Mouse (Mus musculus) heart, postnatal 10 days (tissue): ENCODE measurements around the gene 4930558K02Rik. TPM values are rescaled to one million over a fixed set of nuclear protein-coding genes. Genes with fewer than 3 reads are reported as not detected.

ENCODE experiments used
- DNase-seq, 2 experiments: peaks; one replicate each; pipeline ENCODE4 v3.0.0; 2021
- intact Hi-C: fragments of 180-260 bp; cut with DNase I; formaldehyde crosslinking; loops from one replicate; pipeline ENCODE4 v1.15.1; 2025
- total RNA-seq, 2 experiments: library from RNA; stranded (reverse); gene quantifications; 2 replicates each; pipeline ENCODE4 v1.2.3; 2021

The 4930558K02Rik gene
- total RNA-seq, 2 experiments from 2014 or later = not detected

- no peak for DNase-seq
- intact Hi-C loops = loop anchor here (1.0 kb wide), 2 partner anchors 277 to 314 kb away; no protein-coding TSS in a partner anchor
These were observed 19.9 kb upstream of the 4930558K02Rik start for GRCm38 (mm10) chr1:161999338-161999737.

GRCm38 (mm10) chr1:161998781-161999180 lies 19.3 kb upstream of the 4930558K02Rik start:
- DNase-seq = no peak
- intact Hi-C loops = loop anchor here (1.0 kb wide), 2 partner anchors 278 to 315 kb away; no protein-coding TSS in a partner anchor

GRCm38 (mm10) chr1:161992389-161992788 lies 13.0 kb upstream of the 4930558K02Rik start:
- no peak for DNase-seq
- intact Hi-C loops = no loop called here

- intact Hi-C loops = no loop called here
- no peak for DNase-seq
These were observed 12.4 kb upstream of the 4930558K02Rik start for GRCm38 (mm10) chr1:161991846-161992245.

GRCm38 (mm10) chr1:161990684-161991578 lies 11.5 kb upstream of the 4930558K02Rik start:
- intact Hi-C loops = no loop called here
- no peak for DNase-seq

GRCm38 (mm10) chr1:161983979-161984566 lies 4.6 kb upstream of the 4930558K02Rik start:
- DNase-seq = peak; percentile 71
- intact Hi-C loops = no loop called here

GRCm38 (mm10) chr1:161983451-161983850 lies 4.0 kb upstream of the 4930558K02Rik start:
- peak; percentile 33 to 39 for DNase-seq
- intact Hi-C loops = no loop called here

- intact Hi-C loops = no loop called here
- DNase-seq = no peak
These were observed 1.3 kb upstream of the 4930558K02Rik start for GRCm38 (mm10) chr1:161980626-161981298.

- no peak for DNase-seq
- intact Hi-C loops = no loop called here
These were observed 610 bp upstream of the 4930558K02Rik start for GRCm38 (mm10) chr1:161980046-161980445.

- intact Hi-C loops = loop anchor here (5.0 to 10.0 kb wide), 2 partner anchors 231 to 573 kb away; no protein-coding TSS in a partner anchor
- DNase-seq = no peak
These were observed 1.2 kb downstream of the 4930558K02Rik start for GRCm38 (mm10) chr1:161978173-161978700.

GRCm38 (mm10) chr1:161977331-161977730 lies 2.1 kb downstream of the 4930558K02Rik start:
- no peak for DNase-seq
- intact Hi-C loops = loop anchor here (2.0 to 10.0 kb wide), 3 partner anchors 230 to 573 kb away; no protein-coding TSS in a partner anchor

GRCm38 (mm10) chr1:161976255-161977182 lies 2.9 kb downstream of the 4930558K02Rik start:
- DNase-seq = peak; percentile 86 to 90
- intact Hi-C loops = loop anchor here (2.0 to 10.0 kb wide), 3 partner anchors 229 to 572 kb away; no protein-coding TSS in a partner anchor

- intact Hi-C loops = loop anchor here (10.0 kb wide), 1 partner anchor 567 kb away; no protein-coding TSS in a partner anchor
- no peak for DNase-seq
These were observed 7.2 kb downstream of the 4930558K02Rik start for GRCm38 (mm10) chr1:161972233-161972632.

GRCm38 (mm10) chr1:161970874-161971273 lies 8.6 kb downstream of the 4930558K02Rik start:
- DNase-seq = no peak
- intact Hi-C loops = loop anchor here (10.0 kb wide), 1 partner anchor 566 kb away; no protein-coding TSS in a partner anchor

GRCm38 (mm10) chr1:161968589-161969407 lies 10.6 kb downstream of the 4930558K02Rik start, which contains the start of gene Pigc:
TSS of gene Pigc (plus strand) at chr1:161969186.
- intact Hi-C loops = no loop called here
- peak; percentile 96 to 97 for DNase-seq

- intact Hi-C loops = no loop called here
- DNase-seq = no peak
These were observed 11.5 kb downstream of the 4930558K02Rik start for GRCm38 (mm10) chr1:161967936-161968335.

GRCm38 (mm10) chr1:161962465-161963377 lies 16.7 kb downstream of the 4930558K02Rik start:
- intact Hi-C loops = loop anchor here (2.0 to 5.0 kb wide), 2 partner anchors 88 to 215 kb away; no protein-coding TSS in a partner anchor
- peak in 1 of 2 experiments; percentile 27 for DNase-seq
